Mouse (Mus musculus) liver, adult 2 months (tissue): ENCODE data around the gene Atf6b.

Experiments used
- CTCF ChIP-seq: fragments of 200-500 bp; IDR thresholded peaks from 2 replicates; pipeline ENCODE4 v1.5.1; 2011; ENCODE audit warnings: low read depth, low read length, control low read depth
- POLR2A ChIP-seq: fragments of 200-500 bp; IDR thresholded peaks from 2 replicates; pipeline ENCODE4 v1.6.1; 2011; ENCODE audit warnings: low read length, control low read depth; ENCODE audit not compliant: insufficient read depth; ENCODE audit errors: extremely low read depth

- TF ChIP-seq POLR2A (no peak), CTCF (no peak)
Observed at GRCm38 (mm10) chr17:34658145-34658544, 11.2 kb downstream of the Atf6b start.
